Mouse (Mus musculus): ENCODE results near the gene Ccdc189. TPM values are rescaled to one million over a fixed set of nuclear protein-coding genes. Genes with fewer than 3 reads are reported as not detected.

Gene Ccdc189
- 0.46 TPM for polyA plus RNA-seq (2017; shearing (Covaris generic))

DNA sequence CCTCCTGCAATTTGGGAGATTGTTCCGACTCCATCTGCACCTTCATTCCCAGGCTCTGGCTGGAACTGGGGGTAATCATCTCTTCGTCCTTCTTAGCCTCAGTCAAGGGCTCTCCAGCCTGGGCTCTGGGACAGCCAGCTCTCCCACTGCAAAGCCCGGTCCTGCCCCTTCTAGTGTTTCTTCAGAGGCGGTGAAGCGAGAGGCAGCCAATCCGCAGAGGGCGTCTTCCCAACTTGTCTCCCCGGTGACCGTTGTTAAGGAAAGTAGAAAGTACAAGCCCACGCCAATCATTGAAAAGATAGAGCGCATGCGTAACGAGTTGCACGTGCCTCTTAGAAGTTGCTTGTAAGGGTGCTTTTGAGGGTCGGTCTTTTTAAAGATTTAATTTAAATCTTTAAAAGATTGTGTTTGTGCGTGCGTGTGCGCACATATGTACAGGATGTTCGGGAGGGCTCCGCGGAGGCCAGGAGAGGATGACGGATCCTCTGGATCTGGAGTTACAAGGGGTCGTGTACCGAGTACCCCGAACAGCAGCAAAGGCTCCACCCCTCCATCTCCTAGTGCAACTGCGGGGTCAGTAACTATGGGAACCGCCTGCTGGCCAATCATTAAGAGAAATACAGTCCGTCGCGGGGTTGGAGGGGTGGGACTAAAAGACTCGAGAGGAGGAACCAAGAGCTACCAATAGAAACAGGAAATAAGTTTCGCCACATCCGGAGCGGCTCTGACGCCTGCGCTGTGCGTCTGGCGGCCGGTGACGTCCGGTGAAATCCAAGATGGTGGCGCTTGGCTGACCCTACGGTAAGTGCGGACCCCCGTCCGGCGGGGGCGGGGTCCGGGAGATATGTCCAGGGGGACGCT lies at the start of gene Ccdc189, which contains the start of gene Rnf40:
Ccdc189 (minus strand) TSS at position 585 of the 861 bp plus-strand sequence.
Rnf40 (plus strand) TSS at position 757 of the 861 bp plus-strand sequence.

DNA sequence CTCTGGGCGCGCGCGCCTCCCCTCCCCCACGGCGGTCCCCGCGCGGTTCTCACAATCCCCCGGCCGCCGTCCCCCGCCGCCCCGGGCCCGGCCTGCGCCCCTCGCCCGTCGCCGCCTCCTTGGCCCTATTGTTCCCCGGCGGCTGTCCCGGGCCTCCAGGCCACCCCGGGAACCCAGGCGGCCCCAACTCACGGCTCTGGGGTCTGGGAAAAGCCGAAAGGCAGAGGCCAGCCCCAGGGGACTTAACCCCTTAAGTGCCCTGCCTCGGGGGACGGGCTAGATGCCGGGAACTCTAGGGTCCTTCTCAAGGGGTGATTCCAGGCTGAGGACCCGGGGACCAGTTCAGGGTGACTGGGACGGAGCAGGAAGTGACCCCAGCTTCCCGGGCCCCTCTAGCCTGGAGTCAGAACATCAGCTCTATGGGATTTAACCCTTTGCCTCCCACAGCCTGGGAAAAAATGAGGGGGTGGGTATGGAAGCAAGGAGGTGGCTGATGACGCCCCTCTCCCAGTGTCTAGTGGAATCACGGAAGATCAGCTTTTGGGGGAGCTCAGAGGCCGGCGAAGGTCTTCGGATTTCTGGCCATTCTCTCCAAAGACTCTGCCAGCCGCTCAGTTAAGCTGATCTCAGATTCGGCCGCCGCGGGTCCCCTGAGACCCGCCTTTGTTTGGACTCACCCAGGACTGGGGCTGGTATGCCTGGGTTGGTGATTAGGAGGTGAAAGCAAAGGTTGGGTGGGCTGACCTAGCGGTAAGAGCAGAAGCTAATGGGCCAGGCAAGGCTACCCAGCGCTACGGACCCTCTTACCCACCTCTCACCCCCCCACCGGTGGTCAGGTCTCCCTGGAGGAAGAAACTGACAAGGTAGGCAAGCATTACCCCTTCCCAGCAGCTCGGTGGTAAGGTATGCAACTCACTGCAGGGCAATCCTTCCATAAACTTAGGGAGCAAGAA lies 26.8 kb upstream of the Ccdc189 start, which contains the start of gene Zfp629:
Zfp629 (minus strand) TSS at position 907 of the 953 bp plus-strand sequence.

DNA sequence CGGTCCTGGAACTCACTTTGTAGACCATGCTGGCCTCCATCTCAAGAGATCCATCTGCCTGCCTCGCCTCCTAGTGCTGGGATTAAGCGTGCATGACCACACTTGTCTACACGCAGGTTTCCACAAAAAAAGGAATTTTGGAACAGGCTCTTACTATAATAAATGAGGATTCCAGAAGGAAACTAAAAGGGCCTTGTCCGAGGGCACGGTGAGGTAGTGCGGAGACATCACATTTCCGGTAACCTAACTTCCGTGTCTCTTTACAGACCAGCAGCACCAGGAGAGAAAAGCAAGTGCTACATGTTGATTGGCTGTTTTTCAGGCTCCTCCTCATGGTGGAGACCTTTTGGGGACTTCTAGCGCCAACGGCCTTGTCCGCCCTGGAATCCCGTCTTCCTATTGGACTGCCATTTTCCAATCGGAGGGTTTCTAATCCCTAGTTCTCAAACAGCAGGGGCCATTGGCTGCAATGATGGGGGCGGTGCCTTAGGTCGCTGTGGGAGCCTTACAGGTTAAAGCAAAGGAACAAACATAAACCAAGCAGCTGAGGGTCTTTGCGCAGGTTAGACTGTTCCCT lies 15.4 kb downstream of the Ccdc189 start, which contains the start of gene Phkg2:
Phkg2 (plus strand) TSS at position 446 of the 577 bp plus-strand sequence.

DNA sequence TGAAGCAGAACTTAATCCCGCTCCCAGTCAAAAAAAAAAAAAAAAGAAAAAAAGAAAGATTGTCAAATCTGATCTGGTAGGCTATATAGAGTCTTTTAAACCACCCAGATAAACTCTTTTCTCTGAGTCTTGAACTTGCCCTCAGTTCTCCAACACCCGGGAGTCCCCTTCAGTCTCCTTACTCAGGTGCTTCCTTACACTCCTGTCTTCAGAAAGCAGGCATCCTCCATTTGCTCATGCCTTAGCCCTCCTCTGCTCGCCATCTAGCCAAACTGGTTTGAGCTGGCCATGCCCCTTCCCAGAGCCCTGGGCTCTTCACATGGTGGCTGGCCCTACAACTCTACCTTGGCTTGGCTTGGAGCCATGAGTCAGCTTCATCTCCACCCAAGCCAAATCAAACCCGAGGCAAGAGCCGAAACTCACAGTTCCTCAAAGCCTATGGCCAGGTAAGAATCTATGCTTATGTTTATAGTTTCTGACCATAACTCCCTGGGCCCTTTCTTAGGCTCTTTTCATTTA lies 27.0 kb downstream of the Ccdc189 start, which contains the start of gene Tmem265:
Tmem265 (plus strand) TSS at position 51 of the 519 bp plus-strand sequence.

Other genes with a start within 250 kb of the Ccdc189 start
- gene Zfp768, start 243.0 kb downstream of the Ccdc189 start, polyA plus RNA-seq (2017; shearing (Covaris generic)): not detected
- 28.3 TPM for gene Zfp747, start 212.5 kb downstream of the Ccdc189 start, polyA plus RNA-seq (2017; shearing (Covaris generic))
- gene 9130019O22Rik, start 201.4 kb downstream of the Ccdc189 start, polyA plus RNA-seq (2017; shearing (Covaris generic)): 7.7 TPM
- 7.6 TPM for gene E430018J23Rik, start 195.0 kb downstream of the Ccdc189 start, polyA plus RNA-seq (2017; shearing (Covaris generic))
- gene Zfp764, start 181.8 kb downstream of the Ccdc189 start, polyA plus RNA-seq (2017; shearing (Covaris generic)): 17.1 TPM
- 23.4 TPM for gene Zfp688, start 166.5 kb downstream of the Ccdc189 start, polyA plus RNA-seq (2017; shearing (Covaris generic))
- 12.4 TPM for gene Zfp689, start 139.4 kb downstream of the Ccdc189 start, polyA plus RNA-seq (2017; shearing (Covaris generic))
- gene Prr14, start 129.0 kb downstream of the Ccdc189 start, polyA plus RNA-seq (2017; shearing (Covaris generic)): 147 TPM
- 15.9 TPM for gene Fbrs, start 109.4 kb downstream of the Ccdc189 start, polyA plus RNA-seq (2017; shearing (Covaris generic))
- 92.2 TPM for gene Srcap, start 76.6 kb downstream of the Ccdc189 start, polyA plus RNA-seq (2017; shearing (Covaris generic))
- 5.2 TPM for gene Gm42715, start 69.0 kb downstream of the Ccdc189 start, polyA plus RNA-seq (2017; shearing (Covaris generic))
- 10.2 TPM for gene Tmem265, start 27.2 kb downstream of the Ccdc189 start, polyA plus RNA-seq (2017; shearing (Covaris generic))
- 113 TPM for gene Phkg2, start 15.3 kb downstream of the Ccdc189 start, polyA plus RNA-seq (2017; shearing (Covaris generic))
- gene Rnf40, start 172 bp upstream of the Ccdc189 start, polyA plus RNA-seq (2017; shearing (Covaris generic)): 137 TPM
- gene Zfp629, start 27.2 kb upstream of the Ccdc189 start, polyA plus RNA-seq (2017; shearing (Covaris generic)): 0.85 TPM
- 35.3 TPM for gene Bcl7c, start 120.3 kb upstream of the Ccdc189 start, polyA plus RNA-seq (2017; shearing (Covaris generic))
- gene Ctf1, start 124.1 kb upstream of the Ccdc189 start, polyA plus RNA-seq (2017; shearing (Covaris generic)): not detected
- not detected for gene Ctf2, start 143.6 kb upstream of the Ccdc189 start, polyA plus RNA-seq (2017; shearing (Covaris generic))
- gene Fbxl19, start 155.9 kb upstream of the Ccdc189 start, polyA plus RNA-seq (2017; shearing (Covaris generic)): 0.65 TPM
- gene Orai3, start 181.2 kb upstream of the Ccdc189 start, polyA plus RNA-seq (2017; shearing (Covaris generic)): 3.5 TPM
- 4.3 TPM for gene Setd1a, start 188.1 kb upstream of the Ccdc189 start, polyA plus RNA-seq (2017; shearing (Covaris generic))
- gene Gm49388, start 197.0 kb upstream of the Ccdc189 start, polyA plus RNA-seq (2017; shearing (Covaris generic)): not detected
- 0.75 TPM for gene Hsd3b7, start 212.0 kb upstream of the Ccdc189 start, polyA plus RNA-seq (2017; shearing (Covaris generic))
- gene Stx4a, start 235.7 kb upstream of the Ccdc189 start, polyA plus RNA-seq (2017; shearing (Covaris generic)): 122 TPM
- gene Stx1b, start 236.0 kb upstream of the Ccdc189 start, polyA plus RNA-seq (2017; shearing (Covaris generic)): not detected

All from naive thymus-derived CD4-positive, alpha-beta T cell, adult 5 months (primary cell).